Mouse (Mus musculus) left cerebral cortex, postnatal 25 days (tissue): ENCODE measurements around the gene Ctso. TPM values are rescaled to one million over a fixed set of nuclear protein-coding genes. Genes with fewer than 3 reads are reported as not detected.

Source experiments
- DNase-seq, 2 experiments: peaks; one replicate each; pipeline ENCODE4 v3.0.0; 2022; ENCODE audit warnings: low spot score in 2 of 2, mixed read lengths in 1 of 2
- intact Hi-C: fragments of 180-260 bp; cut with DNase I; formaldehyde crosslinking; loops from one replicate; pipeline ENCODE4 v1.15.1; 2025
- total RNA-seq, 2 experiments: library from RNA; stranded (reverse); gene quantifications; 2 replicates each; pipeline ENCODE4 v1.2.3; 2021

Ctso gene
- total RNA-seq, 2 experiments from 2014 or later = 15.3 to 15.5 TPM

- peak in 1 of 2 experiments; percentile 35 for DNase-seq
- intact Hi-C loops = no loop called here
Observed at GRCm38 (mm10) chr3:81943097-81943496, 10.7 kb downstream of the Ctso start.

GRCm38 (mm10) chr3:81944851-81945393 lies 12.5 kb downstream of the Ctso start:
- DNase-seq = no peak
- intact Hi-C loops = no loop called here

GRCm38 (mm10) chr3:81949048-81949447 lies 16.6 kb downstream of the Ctso start:
- intact Hi-C loops = no loop called here
- no peak for DNase-seq

DNA sequence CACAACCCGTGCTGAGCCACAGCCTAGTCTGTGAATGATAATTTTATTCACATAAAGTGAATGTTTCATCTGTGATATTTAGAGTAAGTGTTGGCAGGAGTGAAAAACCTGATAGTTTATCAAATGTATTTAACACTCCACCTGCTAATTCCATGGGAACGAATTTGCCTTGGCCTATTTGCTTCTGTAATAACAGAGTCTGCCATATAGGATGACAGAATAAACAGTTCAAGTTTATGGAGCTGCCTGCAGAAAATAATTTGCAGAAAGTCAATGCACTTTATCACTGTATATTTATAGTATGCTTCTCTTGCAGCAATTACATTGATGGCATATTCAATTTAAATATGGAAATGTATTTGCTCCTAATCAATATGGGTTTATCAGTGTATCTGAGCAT lies 19.4 kb downstream of the Ctso start:
- DNase-seq = no peak
- intact Hi-C loops = no loop called here

DNA sequence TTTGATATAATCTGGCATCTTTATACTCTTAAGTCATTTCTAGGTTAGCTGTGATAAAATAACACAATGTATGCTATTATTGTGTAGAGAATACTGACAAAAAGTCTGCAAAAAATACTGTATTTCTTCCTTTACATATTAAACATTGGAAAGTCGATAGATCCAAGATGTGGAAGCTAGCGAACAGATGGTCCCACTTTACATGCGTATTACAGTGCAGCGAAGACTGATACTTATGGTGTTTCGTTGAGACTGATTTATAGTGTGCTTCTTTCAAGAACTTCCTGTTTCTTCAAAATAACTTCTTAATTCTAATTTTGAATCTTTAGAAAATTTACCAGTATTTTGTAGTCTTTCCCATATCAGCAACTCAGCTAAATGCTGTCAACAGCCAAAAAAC lies 25.1 kb downstream of the Ctso start:
- DNase-seq = no peak

GRCm38 (mm10) chr3:81961336-81961735 lies 28.9 kb downstream of the Ctso start:
- DNase-seq = no peak
- intact Hi-C loops = no loop called here

More for the DNA sequence above, 25.1 kb downstream of the Ctso start:
- intact Hi-C loops = no loop called here

DNA sequence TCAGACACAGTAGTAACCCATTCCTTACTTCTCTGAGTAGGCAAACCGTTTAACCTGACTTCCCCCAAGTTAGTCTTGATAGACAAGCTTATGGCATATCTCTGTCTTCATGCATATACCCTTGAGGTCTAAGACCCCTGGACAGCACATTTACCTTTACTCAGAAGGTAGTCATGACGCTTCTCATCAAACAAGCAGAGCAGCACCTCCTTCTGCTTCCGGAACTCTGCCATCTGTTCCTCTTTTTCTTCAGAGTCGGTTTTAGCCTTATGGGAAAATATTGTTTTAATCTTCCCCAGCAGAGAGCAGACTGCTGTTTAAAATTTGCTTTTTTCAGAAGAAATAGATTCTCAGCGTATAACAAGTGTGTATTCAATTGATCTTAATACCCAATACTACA lies 31.4 kb downstream of the Ctso start:
- intact Hi-C loops = no loop called here
- peak; percentile 25 to 26 for DNase-seq

DNA sequence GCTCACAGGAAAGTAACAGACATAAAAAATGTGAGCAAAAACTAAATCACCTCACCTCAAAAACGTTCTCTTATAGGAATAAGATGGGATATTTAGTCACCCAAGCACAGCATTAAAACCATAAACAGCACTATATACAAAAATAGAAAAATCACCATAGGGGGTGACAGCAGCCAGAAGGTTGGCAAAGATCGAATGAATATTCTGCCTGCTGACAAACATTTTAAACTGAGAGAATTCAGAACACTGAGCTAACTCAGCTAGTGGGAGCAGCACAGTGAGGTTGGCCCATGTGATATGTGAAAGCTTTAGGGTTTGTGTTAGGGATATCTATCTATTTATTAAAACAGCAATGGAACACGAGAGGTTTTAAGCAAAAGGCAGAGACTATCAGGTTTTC lies 32.2 kb downstream of the Ctso start:
- intact Hi-C loops = no loop called here
- no peak for DNase-seq

GRCm38 (mm10) chr3:81975607-81976006 lies 43.2 kb downstream of the Ctso start:
- intact Hi-C loops = no loop called here
- DNase-seq = no peak

- DNase-seq = no peak
- intact Hi-C loops = no loop called here
Observed at GRCm38 (mm10) chr3:81976102-81976501, 43.7 kb downstream of the Ctso start, which contains the start of gene Tdo2. Tdo2 (minus strand) TSS chr3:81976202.

- intact Hi-C loops = no loop called here
- DNase-seq = no peak
Observed at GRCm38 (mm10) chr3:81981576-81981975, 49.2 kb downstream of the Ctso start.

GRCm38 (mm10) chr3:81981990-81982389 lies 49.6 kb downstream of the Ctso start, which contains the start of gene Asic5:
Asic5 (plus strand) TSS chr3:81982290.
- intact Hi-C loops = no loop called here
- DNase-seq = no peak

DNA sequence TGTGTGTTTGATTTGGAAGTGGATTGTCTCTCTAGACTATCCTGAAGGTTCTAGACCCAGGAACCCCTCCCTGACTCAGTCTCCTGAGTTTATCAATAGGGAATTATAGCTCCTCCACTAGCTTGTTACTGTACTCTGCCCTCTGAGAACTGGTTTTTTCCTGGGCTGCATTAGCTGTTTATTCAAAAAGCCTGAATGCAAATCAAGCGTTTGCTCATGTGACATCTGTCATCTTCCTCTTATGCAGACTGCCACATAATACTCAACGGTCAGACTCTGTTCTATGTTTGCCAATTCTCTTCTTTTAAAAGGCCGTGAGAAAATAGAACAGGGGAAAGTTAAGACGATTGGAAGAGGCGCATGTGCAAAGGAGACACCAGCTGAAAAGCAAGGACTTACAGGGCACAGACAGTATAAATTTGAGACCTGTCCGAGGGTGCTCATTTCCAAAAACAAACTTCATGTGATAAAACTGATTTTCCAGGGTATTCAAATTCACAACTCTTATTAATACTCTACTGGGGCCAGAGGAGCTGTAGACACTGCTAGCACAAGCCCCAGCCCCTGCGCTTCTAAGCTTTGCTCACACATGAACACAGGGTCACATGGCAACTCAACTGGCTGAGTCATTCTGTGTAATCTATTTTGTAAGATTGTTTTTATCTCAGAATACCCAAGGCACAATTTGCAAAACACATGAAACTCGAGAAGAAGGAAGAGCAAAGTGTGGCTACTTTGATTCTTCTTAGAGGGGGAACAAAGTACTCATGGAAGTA lies 50.9 kb downstream of the Ctso start:
- intact Hi-C loops = no loop called here

GRCm38 (mm10) chr3:81985100-81985499 lies 52.7 kb downstream of the Ctso start:
- intact Hi-C loops = no loop called here
- DNase-seq = no peak

More for the DNA sequence above, 50.9 kb downstream of the Ctso start:
- no peak for DNase-seq

DNA sequence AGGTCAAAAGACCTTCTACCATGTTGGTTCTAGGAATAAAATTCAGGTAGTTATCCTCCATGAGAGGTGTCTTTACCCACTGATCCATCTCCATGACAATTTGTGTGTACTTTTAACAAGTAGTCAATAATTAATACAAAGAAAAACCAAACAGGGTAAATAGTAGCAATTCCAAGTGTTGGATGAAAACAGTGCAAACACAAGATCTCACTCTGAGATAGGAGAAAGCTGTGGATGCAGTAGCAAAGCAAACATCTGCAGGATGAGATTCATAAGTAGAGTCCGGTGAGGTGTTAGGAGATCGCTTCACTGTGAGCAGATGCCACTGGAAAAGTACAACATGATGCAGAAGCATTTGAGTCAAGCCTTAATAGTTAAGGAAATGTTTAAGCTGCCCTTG lies 53.7 kb downstream of the Ctso start:
- intact Hi-C loops = no loop called here
- no peak for DNase-seq

DNA sequence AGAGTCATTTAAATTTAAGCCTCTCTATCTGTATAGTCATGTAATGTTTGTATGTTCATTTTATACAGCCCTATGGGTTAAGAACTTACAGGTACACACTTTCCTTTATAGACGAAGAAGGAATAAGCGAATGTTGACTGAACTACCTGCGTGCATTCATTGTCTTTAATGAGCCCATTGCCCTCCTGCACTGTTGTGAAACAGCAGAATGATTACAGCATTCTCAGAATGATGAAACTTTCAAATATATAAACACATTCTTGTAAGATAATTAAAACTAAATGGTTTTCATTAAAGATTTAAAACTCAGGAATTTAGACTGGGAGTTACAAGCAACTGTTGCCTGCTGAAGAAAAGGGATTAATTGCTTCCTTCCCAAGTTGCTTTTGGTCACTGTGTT lies 55.2 kb downstream of the Ctso start:
- intact Hi-C loops = no loop called here
- DNase-seq = no peak

DNA sequence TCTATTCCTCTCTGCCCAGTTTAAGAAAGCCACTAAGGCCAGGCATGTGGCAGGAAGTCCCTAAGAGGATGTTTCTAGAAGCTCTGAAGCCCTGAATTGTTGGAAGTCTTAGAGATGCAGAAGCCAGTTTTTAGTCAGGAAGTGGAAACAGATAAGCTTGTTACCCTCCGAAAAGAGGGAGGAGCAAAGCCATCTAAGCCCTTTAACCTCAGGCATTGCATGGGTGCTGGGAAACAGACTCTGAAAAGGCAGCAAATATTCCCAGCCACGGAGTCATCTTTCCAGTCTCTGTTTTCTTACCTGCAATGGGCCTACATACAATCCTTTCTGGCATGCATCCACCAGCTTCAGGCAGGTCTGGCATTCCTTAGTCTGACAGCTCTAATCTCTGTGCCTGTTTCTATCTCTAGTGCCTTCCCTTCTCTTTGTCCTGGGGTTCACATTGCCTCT lies 57.3 kb downstream of the Ctso start:
- intact Hi-C loops = no loop called here
- no peak for DNase-seq

GRCm38 (mm10) chr3:81990531-81990930 lies 58.1 kb downstream of the Ctso start:
- DNase-seq = no peak
- intact Hi-C loops = no loop called here

DNA sequence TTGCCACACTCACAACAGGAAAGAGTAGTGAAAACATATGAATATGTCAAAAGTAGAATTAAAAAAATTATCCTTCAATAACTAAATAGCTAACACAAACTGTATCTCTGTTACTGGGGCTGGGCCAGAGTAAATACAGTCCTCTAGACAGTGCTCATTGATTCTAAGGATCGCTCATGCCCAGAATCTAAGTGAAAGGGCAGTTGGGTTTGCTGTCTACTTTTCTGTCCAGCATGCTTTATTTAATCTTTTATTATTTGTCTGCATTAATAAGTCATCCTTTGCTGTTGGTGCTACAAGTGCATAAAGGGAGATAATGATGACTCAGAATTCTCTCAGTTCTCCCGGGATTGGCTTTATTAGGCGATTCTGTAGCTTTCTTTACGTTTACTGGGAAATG lies 63.0 kb downstream of the Ctso start:
- no peak for DNase-seq
- intact Hi-C loops = loop anchor here (5.0 kb wide), 3 partner anchors 37 to 357 kb away; no protein-coding TSS in a partner anchor

GRCm38 (mm10) chr3:81995988-81996387 lies 63.6 kb downstream of the Ctso start:
- peak; percentile 50 to 59 for DNase-seq
- intact Hi-C loops = loop anchor here (5.0 kb wide), 3 partner anchors 36 to 356 kb away; no protein-coding TSS in a partner anchor
